Mouse (Mus musculus): ENCODE results near the gene Nucb1. TPM values are rescaled to one million over a fixed set of nuclear protein-coding genes. Genes with fewer than 3 reads are reported as not detected.
A peak's percentile ranks its signal among the peaks of the same experiment; 100 is the strongest.

Gene Nucb1
- total and polyA plus RNA-seq, 2 experiments from 2014 or later = 137 TPM

GRCm38 (mm10) chr7:45475291-45475969, 34.8 kb downstream of the Nucb1 start:
- H3K4me2 ChIP-seq (ENCODE audit: low read depth, low read length, poor library complexity, severe bottlenecking) = no peak overlapping the region
- H3K9ac ChIP-seq (replicated peaks; ENCODE audit: low read length, poor library complexity, severe bottlenecking) = no peak overlapping the region; the same call in 1 of the 2 replicates
- TF ChIP-seq CTCF (IDR thresholded peaks at IDR 0.05) = no peak
- no peak overlapping the region for H3K27ac ChIP-seq (ENCODE audit: low read depth, low read length)
- no peaks in the 10 kb centered on the region for H3K36me3 ChIP-seq (ENCODE audit: insufficient read depth, low read length)
- H3K27me3 ChIP-seq (ENCODE audit: insufficient read depth, low read length) = no peaks in the 10 kb centered on the region
- no peaks in the 10 kb centered on the region for H3K9me3 ChIP-seq (ENCODE audit: low read length)
- H3K4me1 ChIP-seq (ENCODE audit: insufficient read depth, low read length) = no peaks in the 10 kb centered on the region
- H3K4me3 ChIP-seq (ENCODE audit: low read depth, low read length) = no peak overlapping the region
- DNase-seq (ENCODE audit: low spot score) (peak; percentile 21), ATAC-seq (ENCODE audit: low FRiP score) (no peak)
- 72% methylated on average over 16 of the region's 16 CpGs for WGBS

GRCm38 (mm10) chr7:45470869-45471268, 39.3 kb downstream of the Nucb1 start:
- no peaks in the 10 kb centered on the region for H3K27me3 ChIP-seq (ENCODE audit: insufficient read depth, low read length)
- H3K4me3 ChIP-seq (ENCODE audit: low read depth, low read length) = no peak overlapping the region
- ATAC-seq (ENCODE audit: low FRiP score) (no peak), DNase-seq (ENCODE audit: low spot score) (peak; percentile 79)
- no peak overlapping the region for H3K9ac ChIP-seq (replicated peaks; ENCODE audit: low read length, poor library complexity, severe bottlenecking)
- no peak overlapping the region for H3K4me2 ChIP-seq (ENCODE audit: low read depth, low read length, poor library complexity, severe bottlenecking)
- peaks cover 1% of the 10 kb centered on the region; the same call in 1 of the 2 replicates for H3K4me1 ChIP-seq (ENCODE audit: insufficient read depth, low read length)
- no peaks in the 10 kb centered on the region for H3K9me3 ChIP-seq (ENCODE audit: low read length)
- no peaks in the 10 kb centered on the region for H3K36me3 ChIP-seq (ENCODE audit: insufficient read depth, low read length)
- WGBS = 3% methylated on average over 3 of the region's 3 CpGs
- H3K27ac ChIP-seq (ENCODE audit: low read depth, low read length) = no peak overlapping the region
- peak; percentile 87 for TF ChIP-seq CTCF (IDR thresholded peaks at IDR 0.05)

- H3K36me3 ChIP-seq (ENCODE audit: insufficient read depth, low read length) = peaks cover 15% of the 10 kb centered on the region
- H3K4me3 ChIP-seq (ENCODE audit: low read depth, low read length) = peak overlapping the region; percentile 79
- ATAC-seq (ENCODE audit: low FRiP score) (no peak), DNase-seq (ENCODE audit: low spot score) (no peak)
- TF ChIP-seq CTCF (IDR thresholded peaks at IDR 0.05) = no peak
- H3K9me3 ChIP-seq (ENCODE audit: low read length) = no peaks in the 10 kb centered on the region
- WGBS = 28% methylated on average over 7 of the region's 7 CpGs
- H3K27ac ChIP-seq (ENCODE audit: low read depth, low read length) = no peak overlapping the region
- peak overlapping the region; percentile 44 for H3K9ac ChIP-seq (replicated peaks; ENCODE audit: low read length, poor library complexity, severe bottlenecking)
- H3K27me3 ChIP-seq (ENCODE audit: insufficient read depth, low read length) = no peaks in the 10 kb centered on the region
- peak overlapping the region; percentile 52 for H3K4me2 ChIP-seq (ENCODE audit: low read depth, low read length, poor library complexity, severe bottlenecking)
- peaks cover 5% of the 10 kb centered on the region; the same call in 1 of the 2 replicates for H3K4me1 ChIP-seq (ENCODE audit: insufficient read depth, low read length)
These were observed 43.0 kb downstream of the Nucb1 start for GRCm38 (mm10) chr7:45467090-45467670.

GRCm38 (mm10) chr7:45466283-45467089, 43.7 kb downstream of the Nucb1 start, which contains the start of gene Bax:
Bax (minus strand) TSS chr7:45466898.
- peaks cover 5% of the 10 kb centered on the region; the same call in 1 of the 2 replicates for H3K4me1 ChIP-seq (ENCODE audit: insufficient read depth, low read length)
- no peaks in the 10 kb centered on the region for H3K9me3 ChIP-seq (ENCODE audit: low read length)
- H3K27ac ChIP-seq (ENCODE audit: low read depth, low read length) = peak within 1 kb of the TSS; percentile 71
- peak within 1 kb of the TSS; percentile 86 for H3K9ac ChIP-seq (replicated peaks; ENCODE audit: low read length, poor library complexity, severe bottlenecking)
- H3K36me3 ChIP-seq (ENCODE audit: insufficient read depth, low read length) = peaks cover 18% of the 10 kb centered on the region
- DNase-seq (ENCODE audit: low spot score) (peak; percentile 98), ATAC-seq (ENCODE audit: low FRiP score) (peak; percentile 87)
- TF ChIP-seq CTCF (IDR thresholded peaks at IDR 0.05) = peak; percentile 33
- WGBS = under 1% methylated on average over 54 of the region's 58 CpGs
- peak within 1 kb of the TSS; percentile 79 for H3K4me3 ChIP-seq (ENCODE audit: low read depth, low read length)
- H3K27me3 ChIP-seq (ENCODE audit: insufficient read depth, low read length) = no peaks in the 10 kb centered on the region
- H3K4me2 ChIP-seq (ENCODE audit: low read depth, low read length, poor library complexity, severe bottlenecking) = peak within 1 kb of the TSS; percentile 95

- ATAC-seq (ENCODE audit: low FRiP score) = no peak
- WGBS = 80% methylated on average over 9 of the region's 9 CpGs
- H3K27ac ChIP-seq (ENCODE audit: low read depth, low read length) = no peak overlapping the region
These were observed 44.7 kb downstream of the Nucb1 start for GRCm38 (mm10) chr7:45465549-45465948.

More at GRCm38 (mm10) chr7:45465549-45465948, 44.7 kb downstream of the Nucb1 start:
- H3K36me3 ChIP-seq (ENCODE audit: insufficient read depth, low read length) = peaks cover 19% of the 10 kb centered on the region
- H3K4me1 ChIP-seq (ENCODE audit: insufficient read depth, low read length) = peaks cover 5% of the 10 kb centered on the region; the same call in 1 of the 2 replicates
- H3K9ac ChIP-seq (replicated peaks; ENCODE audit: low read length, poor library complexity, severe bottlenecking) = peak overlapping the region; percentile 86; the same call in 1 of the 2 replicates
- no peaks in the 10 kb centered on the region for H3K9me3 ChIP-seq (ENCODE audit: low read length)
- no peak for TF ChIP-seq CTCF (IDR thresholded peaks at IDR 0.05)
- H3K27me3 ChIP-seq (ENCODE audit: insufficient read depth, low read length) = no peaks in the 10 kb centered on the region
- H3K4me3 ChIP-seq (ENCODE audit: low read depth, low read length) = peak overlapping the region; percentile 79
- H3K4me2 ChIP-seq (ENCODE audit: low read depth, low read length, poor library complexity, severe bottlenecking) = peak overlapping the region; percentile 95
- DNase-seq (ENCODE audit: low spot score) = no peak
